Mouse (Mus musculus): Measurements from ENCODE around the gene Dusp9. TPM values are rescaled to one million over a fixed set of nuclear protein-coding genes. Genes with fewer than 3 reads are reported as not detected.

Gene Dusp9
- 11.3 and 16.0 TPM in 2 replicates for polyA plus RNA-seq (2012; rRNA removed)

GRCm38 (mm10) chrX:73639255-73639675, at the start of gene Dusp9:
TSS of gene Dusp9 (plus strand) at chrX:73639419.

GRCm38 (mm10) chrX:73659575-73660283, 20.5 kb downstream of the Dusp9 start, which contains the start of gene Pnck:
TSS of gene Pnck (minus strand) at chrX:73660117.

GRCm38 (mm10) chrX:73672879-73673618, 33.8 kb downstream of the Dusp9 start, which contains the start of gene Slc6a8:
TSS of gene Slc6a8 (plus strand) at chrX:73673150.

Other genes with a start within 250 kb of the Dusp9 start
- 0.09 and 0.25 TPM in 2 replicates for gene Gm18336, start 240.7 kb upstream of the Dusp9 start, polyA plus RNA-seq (2012; rRNA removed)
- gene Zfp92, start 228.3 kb upstream of the Dusp9 start, polyA plus RNA-seq (2012; rRNA removed) = 0.12 and 0.27 TPM in 2 replicates
- gene Trex2, start 204.1 kb upstream of the Dusp9 start, polyA plus RNA-seq (2012; rRNA removed) = not detected in 2 replicates
- 57.9 and 63.7 TPM in 2 replicates for gene Haus7, start 180.4 kb upstream of the Dusp9 start, polyA plus RNA-seq (2012; rRNA removed)
- gene Bgn, start 155.8 kb upstream of the Dusp9 start, polyA plus RNA-seq (2012; rRNA removed) = 28.7 and 60.6 TPM in 2 replicates
- gene Atp2b3, start 136.3 kb upstream of the Dusp9 start, polyA plus RNA-seq (2012; rRNA removed) = 0.64 and 0.71 TPM in 2 replicates
- 17.0 TPM in 2 replicates for gene Pnck, start 20.7 kb downstream of the Dusp9 start, polyA plus RNA-seq (2012; rRNA removed)
- 30.6 and 49.4 TPM in 2 replicates for gene Slc6a8, start 33.7 kb downstream of the Dusp9 start, polyA plus RNA-seq (2012; rRNA removed)
- 71.0 and 75.1 TPM in 2 replicates for gene Bcap31, start 76.8 kb downstream of the Dusp9 start, polyA plus RNA-seq (2012; rRNA removed)
- gene Abcd1, start 77.2 kb downstream of the Dusp9 start, polyA plus RNA-seq (2012; rRNA removed) = 10.3 and 12.6 TPM in 2 replicates
- 0.22 and 0.41 TPM in 2 replicates for gene Plxnb3, start 117.7 kb downstream of the Dusp9 start, polyA plus RNA-seq (2012; rRNA removed)
- 1.1 and 5.5 TPM in 2 replicates for gene Srpk3, start 135.0 kb downstream of the Dusp9 start, polyA plus RNA-seq (2012; rRNA removed)
- 167 and 344 TPM in 2 replicates for gene Idh3g, start 147.5 kb downstream of the Dusp9 start, polyA plus RNA-seq (2012; rRNA removed)
- gene Ssr4, start 147.6 kb downstream of the Dusp9 start, polyA plus RNA-seq (2012; rRNA removed) = 83.3 and 142 TPM in 2 replicates
- 23.2 and 40.3 TPM in 2 replicates for gene Pdzd4, start 185.6 kb downstream of the Dusp9 start, polyA plus RNA-seq (2012; rRNA removed)

Data from central nervous system, embryonic 11.5 days (tissue).